Mouse (Mus musculus): ENCODE results near the gene Ceacam15.
"Not testable (repeated sequence)": the region's sequence is repeated elsewhere in the genome, so short reads cannot be mapped to it uniquely, and the experiment has no call there.

- TF ChIP-seq CTCF (IDR thresholded peaks at IDR 0.05; ENCODE audit: borderline replicate concordance, insufficient read depth, low read length); POLR2A (IDR thresholded peaks at IDR 0.05; ENCODE audit: low read depth, low read length): not testable (repeated sequence)
Observed at GRCm38 (mm10) chr7:16674699-16675098, 806 bp downstream of the Ceacam15 start.

Data from embryonic fibroblast, embryonic 13.5 days (primary cell).